Mouse (Mus musculus): ENCODE measurements around the gene Arhgap29. TPM values are rescaled to one million over a fixed set of nuclear protein-coding genes. Genes with fewer than 3 reads are reported as not detected.

Arhgap29 gene
- polyA plus RNA-seq, 2 experiments from 2014 or later, result 0.28 to 0.69 TPM

Other genes starting within 250 kb of the Arhgap29 start
- not detected for gene F3, start 229.0 kb upstream of the Arhgap29 start, polyA plus RNA-seq (2017; shearing (Covaris generic))
- gene Abcd3, start 137.2 kb upstream of the Arhgap29 start, polyA plus RNA-seq (2017; shearing (Covaris generic)), result 1 to 10 TPM; 8.6 to 9.3 TPM
- gene Abca4, start 91.9 kb downstream of the Arhgap29 start, polyA plus RNA-seq (2017; shearing (Covaris generic)), result not detected

Data from activated CD4-positive, CD25-positive, alpha-beta regulatory T cell, adult 4 months (primary cell).